Mouse (Mus musculus): ENCODE results near the gene Clec4a3.
"Not testable (repeated sequence)": the region's sequence is repeated elsewhere in the genome, so short reads cannot be mapped to it uniquely, and the experiment has no call there.

The Clec4a3 gene

DNA sequence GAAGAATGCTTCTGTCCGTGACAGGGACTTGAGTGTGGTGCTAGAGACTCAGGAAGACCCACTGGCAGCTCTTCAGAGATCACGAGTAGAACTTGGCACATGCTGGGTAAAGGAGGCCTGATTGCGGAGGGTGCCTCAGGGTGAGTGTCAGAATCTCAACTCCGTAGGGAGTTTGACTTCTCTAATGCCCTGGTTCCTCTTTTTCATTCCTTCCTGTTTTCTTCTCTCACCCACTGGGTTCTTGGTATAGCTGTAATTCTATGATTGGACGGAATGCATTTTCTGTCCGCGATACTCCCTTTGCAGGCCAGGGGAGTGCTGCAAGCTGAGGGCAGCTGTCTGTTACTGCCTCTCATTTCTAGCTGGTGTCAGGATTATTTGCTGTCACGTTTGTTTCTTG is at the start of gene Clec4a3:
Clec4a3 (plus strand) TSS at position 115 of the 400 bp plus-strand sequence.
- no peak for DNase-seq (ENCODE audit: low read depth, low spot score)

DNA sequence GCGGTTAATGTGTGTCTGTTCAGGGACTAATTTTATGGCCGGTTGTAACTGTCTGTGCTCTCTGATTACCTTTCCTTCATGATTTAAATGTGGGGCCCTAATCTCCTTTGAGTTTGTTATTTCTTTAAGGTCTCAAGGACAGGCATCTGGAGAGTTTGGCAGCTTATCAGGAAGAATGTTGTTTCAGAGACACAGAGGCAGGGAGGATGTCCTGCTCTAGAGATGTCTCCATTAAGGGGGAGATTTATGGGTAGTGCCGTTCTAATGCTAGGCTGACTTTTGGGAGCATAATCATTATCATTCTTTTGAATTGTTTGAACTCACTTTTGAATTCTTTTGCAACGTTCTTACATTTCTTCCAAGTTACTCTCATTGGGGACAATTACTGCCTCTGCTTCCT is 32.4 kb upstream of the Clec4a3 start:
- no peak for DNase-seq (ENCODE audit: low read depth, low spot score)

DNA sequence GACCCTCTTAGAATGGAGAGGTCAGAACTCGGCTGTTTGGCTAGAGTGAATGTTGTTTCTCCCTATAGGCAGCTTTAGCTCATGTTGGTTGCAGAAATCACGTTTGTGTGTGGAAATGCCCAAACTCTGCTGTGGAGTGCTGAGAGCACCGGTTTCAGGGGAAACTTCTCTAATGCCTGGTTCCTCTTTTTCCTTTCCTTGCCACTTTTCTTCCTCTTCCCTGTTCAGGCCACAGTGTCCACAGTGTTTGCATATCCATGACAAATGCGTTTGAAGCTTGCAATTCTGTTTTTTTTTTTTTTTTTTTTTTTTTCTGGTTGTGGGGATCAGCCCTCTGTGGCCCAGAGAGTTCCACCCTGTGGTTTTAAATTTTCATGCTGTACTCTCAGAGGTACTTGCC is 30.9 kb upstream of the Clec4a3 start, which contains the start of gene Clec4a1:
Clec4a1 (plus strand) TSS at position 398 of the 400 bp plus-strand sequence.
- no peak for DNase-seq (ENCODE audit: low read depth, low spot score)

DNA sequence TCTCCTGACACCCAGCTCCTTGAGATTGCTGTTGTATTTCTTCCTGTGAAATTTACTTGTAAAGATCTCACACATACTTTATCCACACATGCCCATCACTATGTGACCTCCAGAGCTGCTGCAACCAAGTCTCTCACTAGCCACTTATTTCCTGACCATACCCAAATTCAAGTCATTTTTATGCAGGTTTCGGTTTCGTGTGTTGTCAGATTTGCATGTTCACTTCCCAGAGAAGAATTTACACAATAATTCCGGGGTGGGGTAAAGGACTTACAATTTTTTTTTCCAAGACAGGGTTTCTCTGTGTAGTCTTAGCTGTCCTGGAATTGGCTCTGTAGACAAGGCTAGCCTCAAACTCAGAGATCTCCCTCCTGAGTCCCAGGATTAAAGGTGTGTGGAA is 17.5 kb upstream of the Clec4a3 start:
- no peak for DNase-seq (ENCODE audit: low read depth, low spot score)

DNA sequence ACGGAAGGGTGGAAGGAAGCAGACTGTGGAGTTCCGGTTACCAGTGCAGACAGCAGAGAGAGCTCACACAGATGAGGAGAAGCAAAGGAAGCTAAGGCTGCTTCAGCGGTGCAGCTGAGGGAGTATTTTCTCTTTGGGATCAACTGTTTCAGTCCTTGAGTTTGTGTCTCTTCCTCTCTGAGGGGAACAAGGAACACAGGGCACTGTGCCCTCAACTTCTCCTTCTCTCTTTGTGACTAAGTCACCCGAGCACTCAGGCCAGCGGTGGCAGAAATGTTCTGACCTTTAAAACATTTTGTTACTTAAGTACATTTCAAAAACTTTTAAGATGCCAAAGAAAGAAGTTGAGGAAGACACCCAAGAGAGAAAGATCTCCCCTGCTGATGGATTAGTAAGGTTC is 12.7 kb upstream of the Clec4a3 start:
- no peak for DNase-seq (ENCODE audit: low read depth, low spot score)

DNA sequence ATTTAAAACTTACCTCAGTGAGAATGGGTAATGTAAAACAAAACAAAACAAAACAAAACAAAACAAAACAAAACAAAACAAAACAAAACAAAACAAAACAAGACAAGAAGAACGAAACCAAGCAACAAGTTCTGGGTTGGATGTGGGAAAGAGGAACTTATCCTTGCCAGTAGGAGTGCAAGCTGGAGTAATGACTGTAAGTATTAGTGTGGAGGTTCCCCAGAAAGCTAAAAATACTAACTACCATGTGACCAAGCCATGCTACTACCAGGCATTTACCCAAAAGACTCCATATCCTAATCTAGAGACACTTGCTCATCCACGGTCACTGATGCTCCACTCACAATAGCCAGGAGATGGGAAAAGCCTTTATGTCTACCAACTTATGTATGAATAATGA is 5.6 kb upstream of the Clec4a3 start:
- DNase-seq (ENCODE audit: low read depth, low spot score), result no peak

DNA sequence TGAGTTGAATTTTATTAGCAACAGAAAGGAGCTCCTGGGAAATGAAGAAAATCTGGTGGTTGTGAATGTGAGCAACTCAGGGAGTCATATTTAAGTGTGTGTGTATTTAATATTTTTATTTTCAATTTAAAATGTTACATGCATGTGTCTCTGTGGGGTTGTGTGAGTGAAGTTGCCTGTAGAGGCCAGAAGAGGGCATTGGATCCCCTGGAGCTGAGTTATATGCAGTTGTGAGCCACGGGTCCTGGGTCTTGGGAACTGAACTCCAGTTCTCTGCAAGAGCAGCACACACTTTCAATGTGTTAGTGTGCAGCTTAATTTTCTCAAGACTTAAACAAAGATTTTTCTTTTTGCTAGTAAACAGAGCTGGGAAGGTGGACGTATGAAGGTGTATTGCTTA is 12.2 kb downstream of the Clec4a3 start:
- no peak for DNase-seq (ENCODE audit: low read depth, low spot score)

DNA sequence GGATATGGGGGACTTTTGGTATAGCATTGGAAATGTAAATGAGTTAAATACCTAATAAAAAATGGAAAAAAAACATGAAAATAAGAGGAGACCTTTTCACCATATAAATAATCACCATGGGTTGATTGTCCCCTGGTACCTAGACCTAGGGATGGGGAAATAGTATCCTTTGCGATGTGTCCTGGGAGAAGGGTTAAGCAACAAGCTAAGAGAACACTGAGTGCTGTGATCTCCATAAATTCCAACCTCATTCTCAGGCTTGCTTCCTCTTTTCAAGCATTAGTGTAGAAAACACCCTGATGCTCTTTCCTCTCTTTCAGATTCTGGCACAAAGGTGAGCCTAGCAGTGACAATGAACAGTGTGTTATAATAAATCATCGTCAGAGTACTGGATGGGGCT is 16.7 kb downstream of the Clec4a3 start:
- DNase-seq (ENCODE audit: low read depth, low spot score), result no peak

DNA sequence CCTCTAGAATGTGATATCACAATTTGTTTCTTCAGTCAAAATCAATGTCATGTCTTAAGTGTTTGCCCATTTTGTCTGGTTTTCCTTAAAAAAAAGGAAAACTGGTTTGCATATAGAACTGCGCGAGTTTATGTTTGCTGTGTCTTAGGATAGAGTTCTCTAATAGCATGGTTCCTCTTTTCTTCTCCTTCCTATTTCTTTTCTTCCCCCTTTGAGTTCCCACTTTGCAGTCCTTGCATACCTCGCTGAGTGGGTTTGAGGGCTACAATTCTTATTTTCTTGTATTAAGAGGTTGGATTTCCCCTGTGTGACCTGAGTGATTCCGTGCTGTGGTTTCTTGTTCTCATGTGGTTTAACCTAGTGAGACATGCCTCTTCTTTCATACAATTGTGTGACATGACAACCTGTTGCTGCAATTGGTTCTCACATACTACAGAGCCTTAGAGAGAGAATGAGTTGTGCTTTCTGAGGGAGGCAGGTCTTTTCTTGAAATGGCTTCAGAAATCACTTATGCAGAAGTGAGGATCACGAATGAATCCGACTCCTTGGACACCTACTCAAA is 37.6 kb downstream of the Clec4a3 start, which contains the start of gene Clec4a4:
Clec4a4 (plus strand) TSS at position 492 of the 562 bp plus-strand sequence.
- DNase-seq (ENCODE audit: low read depth, low spot score), result no peak

DNA sequence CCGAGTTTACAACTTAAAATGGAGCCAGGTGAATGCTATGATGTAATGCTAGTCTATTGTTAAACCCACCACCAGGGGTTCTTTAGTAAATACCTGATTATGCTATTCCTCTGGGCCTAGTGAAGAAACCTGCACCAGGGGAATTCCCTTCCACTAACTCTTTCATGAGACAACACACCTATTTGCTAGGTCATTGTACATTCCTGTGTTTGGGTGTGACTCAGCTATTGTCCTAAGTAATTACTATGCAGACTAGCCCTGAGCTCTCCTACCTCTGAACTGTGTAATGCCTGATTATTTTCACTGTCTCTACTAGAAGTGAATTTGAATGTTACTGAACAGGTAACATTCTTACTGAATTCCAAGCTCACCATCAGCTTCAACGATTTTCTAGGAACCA is 52.4 kb downstream of the Clec4a3 start:
- DNase-seq (ENCODE audit: low read depth, low spot score), result not testable (repeated sequence)

DNA sequence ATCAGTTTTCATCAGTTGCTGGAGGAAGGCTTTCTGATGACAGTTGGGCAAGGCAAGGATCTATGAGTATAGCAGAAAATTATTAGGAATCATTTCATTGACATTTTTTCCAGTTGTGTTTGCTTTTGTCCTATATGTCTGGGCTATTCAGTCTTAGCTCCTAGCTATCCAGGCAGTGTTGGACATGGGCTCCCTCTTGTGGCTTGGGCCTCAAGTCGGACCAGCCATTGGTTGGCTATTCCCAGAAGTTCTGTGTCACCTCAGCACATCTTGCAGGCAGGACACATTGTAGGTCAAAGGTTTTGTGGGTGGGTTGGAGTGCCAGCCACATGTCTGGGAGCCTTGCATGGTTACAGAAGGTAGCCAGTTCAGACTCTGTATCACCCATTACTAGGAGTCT is 53.3 kb downstream of the Clec4a3 start:
- DNase-seq (ENCODE audit: low read depth, low spot score), result no peak

Measured in embryo, embryonic 11.5 days (tissue).